Mouse (Mus musculus) thymus, postnatal 4 days (tissue): ENCODE data around the gene Apol7a.

Experiments used
- DNase-seq: peaks from one replicate; pipeline ENCODE4 v3.0.0; 2021

Apol7a gene

GRCm38 (mm10) chr15:77370588-77370987 is 28.3 kb downstream of the Apol7a start:
- DNase-seq, result no peak

GRCm38 (mm10) chr15:77369981-77370380 is 28.9 kb downstream of the Apol7a start:
- DNase-seq, result no peak

- DNase-seq, result no peak
Observed at GRCm38 (mm10) chr15:77368818-77369320, 30.0 kb downstream of the Apol7a start.

- DNase-seq, result peak; percentile 94
Observed at GRCm38 (mm10) chr15:77368148-77368547, 30.8 kb downstream of the Apol7a start.

- DNase-seq, result peak; percentile 18
Observed at GRCm38 (mm10) chr15:77367504-77367903, 31.4 kb downstream of the Apol7a start.

GRCm38 (mm10) chr15:77366706-77367484 is 32.0 kb downstream of the Apol7a start:
- DNase-seq, result peak; percentile 83

GRCm38 (mm10) chr15:77365700-77366570 is 33.0 kb downstream of the Apol7a start:
- no peak for DNase-seq

- DNase-seq, result no peak
Observed at GRCm38 (mm10) chr15:77364026-77364425, 34.9 kb downstream of the Apol7a start.

GRCm38 (mm10) chr15:77363578-77363977 is 35.3 kb downstream of the Apol7a start:
- DNase-seq, result no peak

GRCm38 (mm10) chr15:77362952-77363351 is 36.0 kb downstream of the Apol7a start:
- DNase-seq, result no peak

GRCm38 (mm10) chr15:77359905-77360304 is 39.0 kb downstream of the Apol7a start:
- DNase-seq, result no peak

- DNase-seq, result no peak
Observed at GRCm38 (mm10) chr15:77359486-77359885, 39.4 kb downstream of the Apol7a start.

GRCm38 (mm10) chr15:77359084-77359483 is 39.8 kb downstream of the Apol7a start:
- DNase-seq, result no peak

- peak; percentile 80 for DNase-seq
Observed at GRCm38 (mm10) chr15:77358320-77359040, 40.4 kb downstream of the Apol7a start.

GRCm38 (mm10) chr15:77356248-77356810 is 42.6 kb downstream of the Apol7a start:
- DNase-seq, result no peak

GRCm38 (mm10) chr15:77354848-77355551 is 43.9 kb downstream of the Apol7a start:
- no peak for DNase-seq

GRCm38 (mm10) chr15:77354496-77354847 is 44.4 kb downstream of the Apol7a start:
- DNase-seq, result no peak

GRCm38 (mm10) chr15:77353764-77354163 is 45.1 kb downstream of the Apol7a start:
- no peak for DNase-seq

GRCm38 (mm10) chr15:77352863-77353262 is 46.0 kb downstream of the Apol7a start:
- no peak for DNase-seq

GRCm38 (mm10) chr15:77350117-77350516 is 48.8 kb downstream of the Apol7a start:
- DNase-seq, result no peak

- no peak for DNase-seq
Observed at GRCm38 (mm10) chr15:77348146-77348545, 50.8 kb downstream of the Apol7a start.
